ENCODE assay signal across 8 mouse cellular contexts in genomic region chr17:67473137-67473536, GRCm38 (mm10).
DNase-seq lines count a peak whose midpoint lies in the region; ATAC-seq and TF ChIP-seq lines count a peak whose summit lies in the region.

No protein-coding gene starts in this region.

- peaks cover 7% of the 10 kb centered on the region for H3K4me1 ChIP-seq in hindbrain, embryonic 10.5 days (replicated peaks)
- H3K4me1 ChIP-seq in hindbrain, embryonic 16.5 days (ENCODE audit: control insufficient read depth, insufficient read depth, low read depth, low read length), result no peaks in the 10 kb centered on the region
- H3K4me1 ChIP-seq in forebrain, embryonic 16.5 days (replicated peaks; ENCODE audit: control insufficient read depth, insufficient read depth, low read length), result no peaks in the 10 kb centered on the region
- H3K4me1 ChIP-seq in intestine, postnatal 0 days (replicated peaks; ENCODE audit: control insufficient read depth, insufficient read depth, low read length), result no peaks in the 10 kb centered on the region

- intact Hi-C loops in left cerebral cortex, postnatal 36 days (cut with DNase I), result loop anchor here (1.0 to 10.0 kb wide), 4 partner anchors 119 to 896 kb away; partner anchors contain the start of gene Ptprm

- H3K9ac ChIP-seq in hindbrain, embryonic 16.5 days (ENCODE audit: low read depth, low read length), result no peak overlapping the region
- H3K9ac ChIP-seq in forebrain, embryonic 16.5 days (replicated peaks; ENCODE audit: low read depth, low read length), result no peak overlapping the region
- no peak overlapping the region for H3K9ac ChIP-seq in intestine, postnatal 0 days (ENCODE audit: low read depth, low read length)

- H3K4me3 ChIP-seq in hindbrain, embryonic 10.5 days, result no peak overlapping the region
- H3K4me3 ChIP-seq in hindbrain, embryonic 16.5 days (ENCODE audit: low read length), result no peak overlapping the region
- H3K4me3 ChIP-seq in forebrain, embryonic 16.5 days (replicated peaks; ENCODE audit: low read length), result no peak overlapping the region
- no peak overlapping the region for H3K4me3 ChIP-seq in intestine, postnatal 0 days (ENCODE audit: low read depth, low read length)

- peak; percentile 81 for TF ChIP-seq CTCF in intestine, postnatal 0 days (IDR thresholded peaks at IDR 0.05; ENCODE audit: low read depth)

- H3K27me3 ChIP-seq in hindbrain, embryonic 10.5 days (ENCODE audit: insufficient read depth, poor library complexity, severe bottlenecking), result no peaks in the 10 kb centered on the region
- no peaks in the 10 kb centered on the region for H3K27me3 ChIP-seq in hindbrain, embryonic 16.5 days (replicated peaks; ENCODE audit: control insufficient read depth, insufficient read depth, low read length)
- H3K27me3 ChIP-seq in forebrain, embryonic 16.5 days (replicated peaks; ENCODE audit: control insufficient read depth, insufficient read depth, low read length), result no peaks in the 10 kb centered on the region
- H3K27me3 ChIP-seq in intestine, postnatal 0 days (replicated peaks; ENCODE audit: control insufficient read depth, insufficient read depth, low read length), result no peaks in the 10 kb centered on the region

- no peak for ATAC-seq in hindbrain, embryonic 16.5 days
- ATAC-seq in forebrain, embryonic 16.5 days, result peak; percentile 47; the same call in 1 of the 2 replicates
- ATAC-seq in intestine, postnatal 0 days, result no peak

- no peak overlapping the region for H3K27ac ChIP-seq in hindbrain, embryonic 10.5 days
- H3K27ac ChIP-seq in hindbrain, embryonic 16.5 days (ENCODE audit: low read depth, low read length), result no peak overlapping the region
- no peak overlapping the region for H3K27ac ChIP-seq in forebrain, embryonic 16.5 days (ENCODE audit: low read length)
- H3K27ac ChIP-seq in intestine, postnatal 0 days (ENCODE audit: low read depth, low read length), result no peak overlapping the region

- WGBS in hindbrain, embryonic 10.5 days, result 28% methylated on average over 2 of the region's 2 CpGs
- 28% methylated on average over 2 of the region's 2 CpGs for whole genome bisulfite sequencing in hindbrain, embryonic 16.5 days
- WGBS in forebrain, embryonic 16.5 days, result 26% methylated on average over 2 of the region's 2 CpGs
- 14% methylated on average over 2 of the region's 2 CpGs for WGBS in intestine, postnatal 0 days

- DNase-seq in hindbrain, embryonic 10.5 days (ENCODE audit: low spot score), result peak; percentile 80
- peak; percentile 10 for DNase-seq in c-Kit-positive CD71-negative TER-119-negative erythroid progenitor cells, embryonic 14.5 days (ENCODE audit: low read depth)
- peak; percentile 56 to 57 for DNase-seq in left cerebral cortex, postnatal 36 days (ENCODE audit: low spot score in 2 of 2)
- DNase-seq in ovary, postnatal 10 days (ENCODE audit: low spot score), result peak; percentile 38
- peak; percentile 22 to 61 for DNase-seq in urinary bladder, postnatal 36 days (ENCODE audit: low spot score in 2 of 2)

- no peak overlapping the region for H3K4me2 ChIP-seq in hindbrain, embryonic 16.5 days (ENCODE audit: low read length)
- H3K4me2 ChIP-seq in forebrain, embryonic 16.5 days (ENCODE audit: low read length), result no peak overlapping the region
- H3K4me2 ChIP-seq in intestine, postnatal 0 days (replicated peaks; ENCODE audit: low read depth), result no peak overlapping the region

- peaks cover 13% of the 10 kb centered on the region; the same call in 1 of the 2 replicates for H3K9me3 ChIP-seq in hindbrain, embryonic 10.5 days
- H3K9me3 ChIP-seq in hindbrain, embryonic 16.5 days (ENCODE audit: control insufficient read depth, low read length), result no peaks in the 10 kb centered on the region; the same call in 1 of the 2 replicates
- H3K9me3 ChIP-seq in forebrain, embryonic 16.5 days (ENCODE audit: control insufficient read depth, low read length), result 0 out of 2 replicates have a peak, but pooled peaks cover 2% of the 10 kb centered on the region
- H3K9me3 ChIP-seq in intestine, postnatal 0 days (ENCODE audit: control insufficient read depth), result peaks cover 5% of the 10 kb centered on the region; the same call in 1 of the 2 replicates

- H3K36me3 ChIP-seq in hindbrain, embryonic 10.5 days, result no peaks in the 10 kb centered on the region
- no peaks in the 10 kb centered on the region for H3K36me3 ChIP-seq in hindbrain, embryonic 16.5 days (ENCODE audit: control insufficient read depth, insufficient read depth, low read length)
- no peaks in the 10 kb centered on the region for H3K36me3 ChIP-seq in forebrain, embryonic 16.5 days (ENCODE audit: control insufficient read depth, insufficient read depth)
- no peaks in the 10 kb centered on the region for H3K36me3 ChIP-seq in intestine, postnatal 0 days (ENCODE audit: control insufficient read depth, insufficient read depth)

Comparison
In these comparisons a context has a peak if more than half of its experiments do, and no peak if none do; other contexts are left out.
1. DNase-seq: peak in every context shown above with its lines; median percentile 80 in hindbrain, embryonic 10.5 days; 56 in left cerebral cortex, postnatal 36 days; 42 in urinary bladder, postnatal 36 days; 38 in ovary, postnatal 10 days; 10 in c-Kit-positive CD71-negative TER-119-negative erythroid progenitor cells, embryonic 14.5 days.